In genomic region chr6:119137768-119138167, GRCm38 (mm10) we compare ENCODE assay signal across 16 mouse cellular contexts. TPM values are rescaled to one million over a fixed set of nuclear protein-coding genes. Genes with fewer than 3 reads are reported as not detected.
DNase-seq lines count a peak whose midpoint lies in the region; ATAC-seq and TF ChIP-seq lines count a peak whose summit lies in the region.
"Had no signal": no experiment of that assay in that cellular context is flagged by ENCODE, and none has a peak within 500 bp of the region (broad histone marks: within the 10 kb centered on the region; RNA-seq: fewer than 3 reads in every experiment).

No protein-coding gene starts in this region.

- no peaks in the 10 kb centered on the region for H3K9me3 ChIP-seq in heart, postnatal 0 days (replicated peaks; ENCODE audit: control insufficient read depth, low read length)
- H3K9me3 ChIP-seq: hindbrain, embryonic 10.5 days; neural tube, embryonic 12.5 days had no signal

- no peak overlapping the region for H3K4me3 ChIP-seq in heart, postnatal 0 days (ENCODE audit: low read depth, low read length)
- H3K4me3 ChIP-seq: hindbrain, embryonic 10.5 days; neural tube, embryonic 12.5 days had no signal

- WGBS in heart, postnatal 0 days = 60% methylated on average over 10 of the region's 10 CpGs

- no peak for DNase-seq in heart, postnatal 0 days (ENCODE audit: low spot score)
- DNase-seq in heart, adult 8-10 months (ENCODE audit: low spot score) = no peak
- peak; percentile 58 for DNase-seq in adipocyte (ENCODE audit: low spot score)
- peak; percentile 8 for DNase-seq in fat pad, adult 2 months (ENCODE audit: extremely low read depth, low read depth, low spot score)
- DNase-seq in lung, postnatal 14 days = peak; percentile 44
- no peak for DNase-seq in spleen, adult 18-20 months
- DNase-seq: cerebellum, adult 9-11 months; retina, postnatal 1 day; thymus, postnatal 36 days had no signal

- no peak for ATAC-seq in heart, postnatal 0 days (ENCODE audit: insufficient read depth, low read depth)
- ATAC-seq in megakaryocyte progenitor cell, adult 5-6 weeks (replicated peaks; ENCODE audit: poor library complexity) = no peak
- ATAC-seq: inflammation-experienced regulatory T-cells, adult 6 months; midbrain, embryonic 16.5 days had no signal

- H3K4me2 ChIP-seq in heart, postnatal 0 days (ENCODE audit: low read depth, low read length) = no peak overlapping the region
- H3K4me2 ChIP-seq: neural tube, embryonic 12.5 days had no signal

- no peak for TF ChIP-seq CTCF in heart, postnatal 0 days (IDR thresholded peaks at IDR 0.05; ENCODE audit: low read depth)

- TF ChIP-seq EP300 in heart, postnatal 0 days (IDR thresholded peaks at IDR 0.05; ENCODE audit: low read depth) = no peak

- no peaks in the 10 kb centered on the region for H3K27me3 ChIP-seq in heart, postnatal 0 days (ENCODE audit: control insufficient read depth, insufficient read depth, low read length)
- H3K27me3 ChIP-seq: neural tube, embryonic 12.5 days had no signal

- peaks cover 33% of the 10 kb centered on the region for H3K4me1 ChIP-seq in heart, postnatal 0 days (ENCODE audit: control insufficient read depth, insufficient read depth)
- H3K4me1 ChIP-seq: hindbrain, embryonic 10.5 days; neural tube, embryonic 12.5 days had no signal

- H3K9ac ChIP-seq in heart, postnatal 0 days (replicated peaks; ENCODE audit: low read depth, low read length) = no peak overlapping the region
- H3K9ac ChIP-seq: neural tube, embryonic 12.5 days had no signal

- peak overlapping the region; percentile 27 for H3K27ac ChIP-seq in heart, postnatal 0 days (ENCODE audit: low read depth)
- H3K27ac ChIP-seq: hindbrain, embryonic 10.5 days; macrophage; neural tube, embryonic 12.5 days had no signal

- H3K36me3 ChIP-seq in heart, postnatal 0 days (replicated peaks; ENCODE audit: control insufficient read depth, insufficient read depth, low read length) = no peaks in the 10 kb centered on the region; the same call in 1 of the 2 replicates
- H3K36me3 ChIP-seq: G1E; hindbrain, embryonic 10.5 days; neural tube, embryonic 12.5 days had no signal

RNA-seq across cellular contexts. Expression of gene Dcp1b, which starts 37.3 kb away (rescaled TPM):
- total RNA-seq in heart, postnatal 0 days (2014; rRNA removed; ENCODE audit: low replicate concordance) = 8.8 and 12.4 TPM in 2 replicates
- polyA plus RNA-seq in heart, postnatal 0 days (2015; fragmentation: Nextera tagmentation; extraction: Ambion mirVana) = 9.9 and 11.4 TPM in 2 replicates
- 1 to 10 TPM; 2.2 to 3.6 (median 2.3) TPM for total RNA-seq in heart, adult 8-10 months (2022)
- total RNA-seq in megakaryocyte progenitor cell, adult 5-6 weeks (2015) = 12.3 and 12.8 TPM in 2 replicates
- 8.0 and 11.4 TPM in 2 replicates for total RNA-seq in megakaryocyte progenitor cell, adult 5-6 weeks (2017)

RNA-seq across cellular contexts. Expression of gene Cacna1c, which starts 58.5 kb away (rescaled TPM):
- total RNA-seq in heart, postnatal 0 days (2014; rRNA removed; ENCODE audit: low replicate concordance) = 120 and 159 TPM in 2 replicates
- polyA plus RNA-seq in heart, postnatal 0 days (2015; fragmentation: Nextera tagmentation; extraction: Ambion mirVana) = 46.5 and 51.3 TPM in 2 replicates
- 100 to 1,000 TPM; 227 to 263 (median 245) TPM for total RNA-seq in heart, adult 8-10 months (2022)
- not detected in 2 replicates for total RNA-seq in megakaryocyte progenitor cell, adult 5-6 weeks (2015)
- total RNA-seq in megakaryocyte progenitor cell, adult 5-6 weeks (2017) = 0.07 TPM in 1 of 2 replicates, not detected in the other
- polyA plus RNA-seq: G1E, macrophage had no signal

Comparison
In these comparisons a context has a peak if more than half of its experiments do, and no peak if none do; other contexts are left out.
1. DNase-seq: peak in adipocyte (single experiment), fat pad, adult 2 months (single experiment) and lung, postnatal 14 days (single experiment); none in heart, postnatal 0 days (single experiment), heart, adult 8-10 months (single experiment) and spleen, adult 18-20 months (0 of 2).
2. RNA of gene Cacna1c, which starts 58.5 kb away (total RNA-seq): 227 to 263 TPM in heart, adult 8-10 months and 120 to 159 TPM in heart, postnatal 0 days; 0.07 TPM in megakaryocyte progenitor cell, adult 5-6 weeks; every median in the first group is over 100 times any median in the second.